Mouse (Mus musculus) thymus, postnatal 14 days (tissue): ENCODE results near the gene Lgmn.

Source experiments
- DNase-seq: peaks from one replicate; pipeline ENCODE4 v3.0.0; 2021

The Lgmn gene

DNA sequence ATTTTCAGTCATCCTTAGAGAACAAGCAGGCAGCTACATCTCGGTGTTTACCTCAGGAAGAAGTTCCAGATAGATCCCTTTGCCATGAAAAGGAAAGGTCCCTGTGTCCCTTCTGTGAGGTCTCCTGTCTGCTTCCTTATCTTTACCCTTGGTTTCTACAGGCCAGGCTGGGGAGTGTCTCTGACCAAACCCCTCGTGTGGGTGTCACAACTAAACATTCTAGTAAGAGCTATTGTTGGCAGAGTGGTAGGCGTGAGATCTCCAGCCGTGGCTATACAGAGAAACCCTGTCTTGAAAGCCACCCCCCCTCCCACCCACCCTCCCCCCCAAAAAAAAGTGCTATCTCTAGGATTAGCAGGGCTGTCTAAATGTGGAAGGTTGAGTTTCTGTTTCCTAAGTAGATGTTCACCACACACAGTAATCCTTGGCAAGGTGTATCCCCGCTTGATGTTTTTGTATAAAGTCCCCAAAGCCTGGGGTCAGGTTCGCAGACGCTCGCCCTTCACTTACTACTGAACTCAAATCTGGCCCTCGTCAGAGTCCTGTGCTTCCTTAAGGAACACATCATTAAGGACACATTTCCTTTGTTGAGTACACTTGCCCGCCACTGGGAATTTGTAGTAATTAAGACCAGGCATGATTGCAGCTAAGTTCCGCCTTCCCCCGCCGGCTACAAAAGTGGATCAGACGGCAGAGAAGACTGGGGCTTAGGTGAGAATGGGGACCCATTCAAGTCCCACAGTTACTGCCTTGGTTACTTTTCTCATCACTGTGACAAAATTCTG is 94.4 kb downstream of the Lgmn start:
- no peak for DNase-seq
